Mouse (Mus musculus): ENCODE results near the gene Fgd2.
"Not testable (repeated sequence)": the region's sequence is repeated elsewhere in the genome, so short reads cannot be mapped to it uniquely, and the experiment has no call there.

Gene Fgd2

DNA sequence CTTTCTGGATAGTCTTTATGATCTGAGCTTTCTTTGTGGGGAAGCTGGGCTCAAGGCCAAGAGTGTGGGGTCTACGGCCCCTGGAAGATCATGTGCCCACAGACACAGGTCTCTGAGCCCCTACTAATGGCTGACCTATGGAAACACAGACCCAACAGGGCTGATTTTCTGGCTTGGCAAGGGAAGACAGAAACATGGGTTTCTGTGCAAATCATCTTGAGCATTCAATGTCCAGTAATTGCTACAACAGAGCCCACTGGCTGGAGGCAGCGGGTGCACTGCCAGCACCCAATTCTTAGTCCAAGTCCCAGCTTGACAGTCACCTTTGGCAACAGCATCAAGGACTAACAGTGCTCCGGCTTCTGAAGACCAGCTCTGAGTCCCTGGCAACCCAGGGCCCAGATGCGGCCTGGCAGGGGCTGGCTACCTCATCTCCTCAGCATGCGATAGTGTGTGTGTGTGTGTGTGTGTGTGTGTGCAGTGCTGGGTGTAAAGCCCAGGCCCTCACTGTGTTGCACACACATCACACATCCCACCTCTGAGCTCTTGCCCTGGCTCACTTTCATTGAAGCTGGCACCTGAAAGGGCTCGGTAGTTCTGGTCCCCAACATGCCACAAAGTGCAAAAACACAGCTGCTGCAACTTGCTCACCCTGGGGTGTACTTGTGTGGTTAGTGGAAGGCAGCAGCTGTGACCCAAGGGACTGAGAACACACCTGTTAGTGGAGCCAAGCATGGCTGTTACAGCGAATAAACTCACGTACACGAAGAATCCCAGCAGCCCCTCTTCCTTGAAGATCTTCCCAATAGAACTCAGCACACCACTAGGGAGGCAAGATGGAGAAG is 22.5 kb upstream of the Fgd2 start:
- no peak for DNase-seq

DNA sequence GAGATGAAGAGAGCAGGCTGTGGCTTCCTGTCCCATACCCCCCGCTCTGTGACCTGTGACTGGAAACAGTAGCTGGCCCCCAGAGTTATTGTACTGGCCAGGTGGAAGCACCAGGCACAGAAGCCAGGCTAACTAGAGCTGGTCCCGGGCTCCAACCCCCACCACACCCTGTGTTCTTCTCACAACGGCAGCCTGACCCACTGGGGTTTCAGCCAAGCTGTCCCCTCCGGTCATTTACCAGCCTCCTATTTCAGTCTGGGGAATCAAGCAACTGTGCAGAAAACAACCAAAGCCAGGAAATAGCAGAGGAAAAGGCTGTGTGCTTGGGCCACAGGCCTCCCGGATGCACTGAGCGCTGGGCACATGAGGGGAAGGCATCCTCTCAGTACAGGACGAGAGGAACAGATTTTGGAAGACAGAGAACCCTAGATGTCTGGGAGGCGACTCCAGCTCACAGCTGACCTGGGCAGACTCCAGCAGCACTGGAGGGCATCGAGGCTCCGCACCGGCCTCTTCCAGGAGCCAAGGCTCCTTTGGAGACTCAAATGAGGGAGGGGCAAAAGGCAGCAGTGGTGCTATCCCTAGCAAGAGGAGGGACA is 21.4 kb upstream of the Fgd2 start:
- DNase-seq: peak; percentile 69

DNA sequence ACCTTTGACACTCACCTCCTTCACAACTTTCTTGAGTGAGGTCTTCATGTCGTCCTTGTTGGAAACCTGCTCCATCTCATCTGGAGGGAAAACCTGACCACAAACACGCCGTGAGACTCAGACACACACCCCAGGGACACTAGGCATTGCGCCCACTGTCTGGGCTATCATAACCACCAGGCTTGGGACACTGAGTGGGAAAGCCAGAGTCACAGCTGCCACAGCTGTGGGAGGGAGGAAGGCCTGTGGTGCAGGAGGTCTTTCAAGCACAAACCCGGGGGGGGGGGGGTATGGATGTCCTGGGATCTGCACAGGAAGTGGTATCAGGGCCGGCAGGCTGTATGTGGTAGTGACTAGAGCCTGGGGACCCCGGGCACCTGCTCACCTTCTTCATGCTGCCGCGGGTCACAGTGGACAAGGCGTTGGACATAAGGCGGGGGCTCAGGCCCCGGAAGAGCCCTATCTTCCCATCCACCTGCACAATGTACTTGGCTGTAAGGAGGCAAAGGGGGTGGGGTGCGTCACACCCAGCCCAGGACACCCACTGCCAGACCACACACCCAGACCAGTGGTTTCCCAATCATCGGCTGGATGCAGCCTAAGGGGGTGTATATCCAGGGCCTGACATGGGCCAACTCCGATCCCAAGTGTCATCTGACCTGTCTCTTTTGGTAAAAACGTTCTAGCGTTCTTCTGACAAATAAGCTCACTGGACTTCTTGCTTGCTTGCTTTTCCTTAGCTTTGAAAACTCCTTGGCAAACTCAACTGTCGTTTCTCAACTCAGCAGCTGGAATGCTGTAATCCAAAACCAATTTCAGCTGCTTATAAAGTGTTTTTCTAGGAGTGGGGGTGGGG is 20.1 kb upstream of the Fgd2 start:
- DNase-seq: no peak

GRCm38 (mm10) chr17:29341591-29342003 is 19.1 kb upstream of the Fgd2 start:
- peak; percentile 64 to 65 for DNase-seq

DNA sequence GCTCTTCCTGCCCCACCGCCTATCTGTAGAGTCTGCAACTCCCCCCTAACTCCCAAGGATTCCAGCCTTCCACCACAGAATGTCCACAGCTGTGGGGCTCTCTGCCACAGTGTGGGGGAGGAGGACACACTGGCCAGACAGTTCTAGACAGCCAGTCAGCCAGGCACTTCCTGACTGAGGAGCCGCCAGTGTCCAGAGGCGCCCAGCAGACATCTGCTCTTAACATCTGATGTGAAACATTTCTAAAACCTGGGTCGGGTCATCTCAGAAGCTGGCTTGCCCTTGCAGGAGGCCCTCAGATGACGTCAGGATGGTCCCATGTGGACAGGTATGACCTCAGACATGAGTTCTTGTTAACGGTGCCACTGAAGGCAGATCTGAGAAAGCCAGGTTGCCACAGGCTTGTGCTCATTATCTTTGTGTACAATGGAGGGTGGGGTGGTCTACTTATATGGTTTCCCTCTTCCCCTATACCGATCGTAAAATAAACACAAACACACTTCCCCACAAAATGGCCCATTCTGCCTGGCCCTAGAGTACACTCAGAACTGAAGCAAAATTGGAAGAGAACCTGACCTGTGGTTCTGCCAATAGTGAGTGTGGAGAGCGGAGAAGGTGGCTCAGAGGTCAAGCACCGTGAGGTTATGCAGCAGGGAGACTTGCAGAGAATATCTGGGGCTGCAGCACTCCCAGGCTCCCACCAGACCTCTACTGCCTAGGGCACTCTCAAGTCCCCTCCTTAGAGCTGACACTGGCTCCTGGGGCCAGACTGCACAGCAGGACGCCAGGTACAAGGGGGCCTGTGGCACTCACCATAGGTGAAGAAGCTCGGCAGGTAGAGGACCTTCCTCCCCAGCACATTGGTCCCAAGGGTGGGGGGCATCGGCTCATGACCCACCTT is 18.5 kb upstream of the Fgd2 start:
- peak; percentile 44 to 51 for DNase-seq

GRCm38 (mm10) chr17:29343241-29343640 is 17.5 kb upstream of the Fgd2 start:
- no peak for DNase-seq

- DNase-seq: no peak
These were observed 15.4 kb upstream of the Fgd2 start for GRCm38 (mm10) chr17:29345272-29345671.

DNA sequence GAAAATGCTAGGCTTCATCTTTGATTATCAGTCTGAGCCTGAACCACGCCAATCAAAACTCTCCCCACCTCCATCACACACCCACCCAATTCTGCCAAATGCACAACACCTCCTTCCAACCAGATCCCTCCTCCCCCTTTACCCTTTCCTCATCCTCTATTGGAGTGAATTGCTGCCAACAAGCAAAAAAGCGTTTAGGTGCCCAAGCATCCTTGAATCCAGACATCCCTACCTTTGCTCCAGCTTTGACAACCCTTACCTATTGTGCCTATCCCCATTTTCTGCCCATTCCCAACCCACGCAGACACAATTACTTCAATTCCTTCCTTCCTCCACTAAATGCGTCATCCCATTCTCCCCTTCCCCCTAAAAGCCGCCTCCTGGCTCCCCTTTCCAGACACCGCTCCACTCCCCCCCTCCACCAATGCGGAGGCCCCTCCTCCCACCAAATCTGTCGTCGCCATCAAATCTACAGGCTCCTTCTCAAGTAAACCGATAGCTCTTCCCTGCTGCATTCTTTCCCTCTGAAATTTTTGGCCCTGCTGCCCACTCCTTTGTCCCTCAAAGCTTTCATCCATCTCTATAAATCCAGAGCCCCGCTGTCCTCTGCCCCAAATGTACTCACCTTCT is 14.1 kb upstream of the Fgd2 start:
- peak in 1 of 2 experiments; percentile 43 for DNase-seq

GRCm38 (mm10) chr17:29347126-29347644 is 13.5 kb upstream of the Fgd2 start:
- DNase-seq: peak in 1 of 2 experiments; percentile 46

DNA sequence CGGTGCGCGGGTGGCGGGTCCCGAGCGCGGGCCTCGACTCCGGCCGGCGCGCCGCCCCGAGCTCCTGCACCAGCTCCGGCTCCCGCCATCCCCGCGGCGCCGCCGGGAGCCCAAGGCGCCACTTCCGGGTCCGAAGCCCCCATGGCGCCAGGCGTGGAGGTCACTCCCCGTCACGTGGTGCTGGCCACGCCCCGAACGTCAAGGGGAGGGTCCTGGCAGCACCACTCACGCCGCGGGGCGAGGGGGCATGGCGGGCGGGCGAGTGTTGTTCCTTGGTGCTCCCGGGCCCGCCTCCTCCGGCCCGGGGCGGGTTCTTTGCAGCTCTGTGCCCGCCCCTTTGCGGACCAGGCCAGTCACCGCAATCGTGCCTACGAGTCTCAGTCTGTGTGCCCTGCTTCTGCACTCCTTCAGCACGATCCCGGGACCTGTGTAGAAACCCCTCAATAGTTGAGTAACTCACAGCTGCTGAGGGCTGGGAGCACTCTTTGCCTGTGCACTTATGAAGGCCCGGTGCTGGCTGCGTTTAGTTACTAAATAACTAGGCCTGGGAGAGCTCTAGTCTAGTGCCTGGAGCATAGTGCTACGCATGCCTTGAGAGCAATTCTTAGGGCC is 13.0 kb upstream of the Fgd2 start, which contains the start of gene Mtch1:
Gene Mtch1 (minus strand): TSS at position 290 of the 612 bp plus-strand sequence.
- DNase-seq: peak; percentile 99 to 100

DNA sequence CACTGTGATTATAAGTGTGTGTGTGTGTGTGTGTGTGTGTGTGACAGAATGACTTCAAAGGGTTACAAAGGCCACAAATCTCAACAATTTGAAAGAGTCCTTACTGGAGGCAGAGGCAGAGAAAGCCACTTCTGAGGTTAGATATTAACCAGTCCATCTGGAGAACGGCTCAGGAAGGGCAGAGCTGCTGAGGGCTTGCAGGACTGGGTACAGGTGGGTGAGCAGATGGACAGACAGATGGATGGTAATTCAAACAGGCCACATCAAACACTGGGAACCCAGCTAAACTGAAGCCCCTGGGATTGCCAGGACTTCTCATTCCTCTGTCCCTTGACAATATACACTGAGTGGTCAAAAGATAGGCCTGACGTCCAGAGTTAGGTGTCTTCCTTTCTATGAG is 11.7 kb upstream of the Fgd2 start:
- DNase-seq: peak; percentile 41 to 52

DNA sequence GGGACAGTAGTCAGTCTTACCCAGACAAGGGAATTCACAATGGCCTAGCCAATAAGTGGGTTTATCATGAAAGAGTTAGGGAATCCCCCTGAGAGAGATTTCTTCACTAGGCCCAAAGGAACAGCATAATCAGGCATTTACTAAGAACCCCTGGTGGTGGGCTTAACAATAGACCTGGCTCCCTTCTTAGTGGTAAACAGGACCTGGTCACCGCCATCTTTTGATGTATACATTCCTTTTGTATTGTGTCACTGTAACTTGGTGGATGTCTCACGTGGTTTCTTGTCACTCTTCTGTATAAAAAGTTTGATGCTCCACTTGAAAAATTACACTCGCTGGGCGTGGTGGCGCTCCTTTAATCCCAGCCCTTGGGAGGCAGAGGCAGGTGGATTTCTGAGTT is 9.7 kb upstream of the Fgd2 start:
- DNase-seq: not testable (repeated sequence)

DNA sequence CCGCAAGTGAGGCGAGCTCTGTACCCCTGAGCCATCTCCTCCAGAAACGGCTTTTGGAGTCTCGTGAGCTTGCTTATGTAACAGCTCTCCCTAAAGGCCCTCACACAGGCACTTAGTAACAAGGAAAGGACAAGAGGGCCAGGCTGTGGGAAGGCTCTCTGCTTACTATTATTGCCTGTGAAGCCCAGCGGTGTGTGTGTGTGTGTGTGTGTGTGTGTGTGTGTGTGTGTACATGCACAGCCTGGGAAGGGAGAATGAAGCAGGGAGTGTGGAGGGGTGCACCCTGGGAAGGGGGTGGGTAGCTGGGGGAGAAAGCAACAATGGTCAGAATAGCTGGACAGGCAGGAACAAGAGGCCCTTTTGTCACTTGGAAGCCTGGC is 5.3 kb upstream of the Fgd2 start:
- DNase-seq: peak; percentile 46 to 61

GRCm38 (mm10) chr17:29355841-29356478 is 4.8 kb upstream of the Fgd2 start:
- peak; percentile 87 to 91 for DNase-seq

GRCm38 (mm10) chr17:29356479-29356856 is 4.2 kb upstream of the Fgd2 start:
- peak; percentile 85 to 88 for DNase-seq

- no peak for DNase-seq
These were observed 3.8 kb upstream of the Fgd2 start for GRCm38 (mm10) chr17:29356882-29357281.

DNA sequence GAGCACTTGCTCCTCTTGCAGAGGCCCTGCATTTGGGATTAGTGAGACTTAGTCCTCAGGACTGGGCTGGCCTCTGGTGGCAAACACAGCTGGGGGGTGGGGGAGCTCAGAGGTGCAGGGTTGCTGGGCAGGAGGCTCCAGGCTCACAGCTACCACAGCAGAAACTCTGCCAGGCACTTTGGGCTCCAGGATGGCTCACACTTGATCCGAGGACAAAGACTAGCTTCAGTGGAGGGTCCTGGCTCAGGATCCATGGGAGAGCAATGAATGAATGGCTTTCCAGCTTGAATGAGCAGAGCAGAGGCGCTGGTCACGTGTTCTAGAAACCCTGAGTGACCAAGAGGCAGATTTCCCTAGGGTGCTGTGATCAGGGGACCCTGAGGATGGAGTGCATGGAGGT is 1.8 kb upstream of the Fgd2 start:
- no peak for DNase-seq

DNA sequence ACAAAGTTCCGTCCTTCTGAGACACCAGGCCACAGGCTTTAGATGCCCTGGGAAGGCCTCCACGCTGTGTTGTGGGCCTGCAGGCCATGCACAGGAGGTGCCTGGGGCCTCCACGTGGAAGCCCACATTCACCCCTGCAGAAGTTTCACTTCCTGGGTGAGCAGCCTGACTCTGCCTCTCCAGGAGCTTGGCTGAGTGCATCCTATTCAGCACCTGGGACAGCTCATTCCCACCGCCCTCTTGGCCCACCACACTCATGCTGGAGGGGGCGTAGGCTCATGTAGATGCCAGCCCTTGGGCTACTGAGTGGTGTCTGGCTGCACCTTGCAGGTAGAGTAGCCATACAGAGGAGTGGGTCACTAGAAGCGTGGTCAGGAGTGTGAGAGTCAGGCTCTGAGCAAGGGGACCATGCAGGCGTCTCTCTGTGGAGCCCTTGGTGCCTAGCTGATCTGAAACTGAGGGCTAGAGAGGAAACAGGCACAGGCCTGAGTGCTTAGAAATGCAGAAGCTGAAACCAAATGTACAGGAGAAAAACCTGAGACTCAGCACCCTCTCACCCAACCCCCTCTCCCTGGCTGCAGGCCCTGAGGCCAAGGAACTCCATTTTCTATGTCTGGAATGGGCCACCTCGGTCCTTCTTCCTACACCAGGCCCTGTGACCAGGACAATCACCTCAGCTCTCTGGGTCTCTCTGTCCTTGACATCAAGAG is 1.4 kb downstream of the Fgd2 start:
- DNase-seq: no peak

DNA sequence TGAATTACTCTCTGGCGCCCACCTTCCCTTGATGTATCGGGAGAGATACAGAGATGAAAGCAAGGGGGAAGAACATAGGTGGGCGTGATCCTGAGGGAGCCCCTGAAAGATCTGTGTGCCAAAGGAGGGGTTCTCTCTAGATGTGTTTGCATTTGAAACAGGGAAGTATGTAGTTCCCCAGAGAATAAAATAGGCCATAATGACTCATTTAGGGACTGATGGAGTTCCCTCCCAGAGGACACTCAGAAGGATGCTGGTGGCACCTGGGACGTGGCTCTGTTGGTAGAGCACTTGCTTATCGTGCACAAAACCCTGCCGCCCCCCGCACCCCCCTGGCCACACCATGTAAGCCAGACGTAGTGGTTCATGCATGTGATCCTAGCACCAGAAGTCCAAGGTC is 2.4 kb downstream of the Fgd2 start:
- no peak for DNase-seq

DNA sequence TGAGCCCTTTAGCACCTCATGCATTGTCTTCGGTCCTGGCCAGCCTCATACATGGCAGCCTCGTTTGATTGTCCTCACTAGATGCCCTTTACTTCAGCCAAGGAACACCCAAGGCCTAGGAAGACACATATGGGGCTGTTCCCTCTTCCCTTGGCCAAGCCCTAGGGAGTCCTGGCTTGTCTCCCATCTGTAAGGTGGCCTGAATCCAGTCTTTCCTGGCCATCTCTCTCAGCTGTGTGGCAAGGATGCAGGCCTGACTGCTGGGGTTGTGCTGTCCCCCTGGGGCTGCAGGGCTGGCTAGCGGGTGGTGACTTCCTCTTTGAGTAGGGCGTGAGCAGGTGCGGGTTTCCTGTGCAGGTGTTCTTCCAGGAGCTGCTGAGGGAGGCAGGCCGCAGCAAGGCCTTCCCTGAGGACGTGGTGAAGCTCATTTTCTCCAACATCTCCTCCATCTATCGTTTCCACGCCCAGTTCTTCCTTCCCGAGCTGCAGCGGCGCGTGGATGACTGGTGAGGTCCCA is 4.4 kb downstream of the Fgd2 start:
- DNase-seq: no peak

Data from kidney, postnatal 36 days (tissue).